Mouse (Mus musculus) heart, adult 2 months (tissue): ENCODE measurements around the gene Slc23a2.

Experiments used
- CTCF ChIP-seq: fragments of 200-600 bp; IDR thresholded peaks from 2 replicates; pipeline ENCODE4 v1.8.1; 2022; ENCODE audit warnings: antibody characterized with exemption, mild to moderate bottlenecking, moderate library complexity
- POLR2A ChIP-seq: fragments of 200-500 bp; IDR thresholded peaks from 2 replicates; pipeline ENCODE4 v1.6.1; 2011; ENCODE audit warnings: mild to moderate bottlenecking, low read depth, low read length, control low read depth; ENCODE audit not compliant: insufficient read depth

GRCm38 (mm10) chr2:132035470-132035835, 109.5 kb downstream of the Slc23a2 start:
- no peak for TF ChIP-seq CTCF
- TF ChIP-seq POLR2A, result no peak
